Mouse (Mus musculus): ENCODE measurements around the gene Fam160a2. TPM values are rescaled to one million over a fixed set of nuclear protein-coding genes. Genes with fewer than 3 reads are reported as not detected.
A peak's percentile ranks its signal among the peaks of the same experiment; 100 is the strongest.

The Fam160a2 gene
- 24.7 and 35.4 TPM in 2 replicates for polyA plus RNA-seq (2015; fragmentation: Nextera tagmentation; extraction: Ambion mirVana)

GRCm38 (mm10) chr7:105399935-105400624, at the start of gene Fam160a2:
Gene Fam160a2, minus strand, starts transcription at chr7:105400054.
- H3K9me3 ChIP-seq (replicated peaks): no peaks in the 10 kb centered on the region
- peak; percentile 99 for ATAC-seq (replicated peaks; ENCODE audit: insufficient number of reproducible peaks, insufficient read depth, low FRiP score, low read depth)
- peak within 1 kb of the TSS; percentile 81 for H3K9ac ChIP-seq
- peak within 1 kb of the TSS; percentile 87 for H3K4me2 ChIP-seq
- H3K4me3 ChIP-seq: peak within 1 kb of the TSS; percentile 86
- no peaks in the 10 kb centered on the region for H3K27me3 ChIP-seq
- under 1% methylated on average over 55 of the region's 55 CpGs for WGBS
- peaks cover 18% of the 10 kb centered on the region for H3K4me1 ChIP-seq (replicated peaks)
- H3K27ac ChIP-seq: peak within 1 kb of the TSS; percentile 93
- H3K36me3 ChIP-seq: no peaks in the 10 kb centered on the region; the same call in 1 of the 2 replicates

- no peaks in the 10 kb centered on the region for H3K9me3 ChIP-seq (replicated peaks)
- H3K4me2 ChIP-seq: no peak overlapping the region
- H3K9ac ChIP-seq: no peak overlapping the region
- H3K27ac ChIP-seq: no peak overlapping the region
- 70% methylated on average over 3 of the region's 3 CpGs for WGBS
- no peak overlapping the region for H3K4me3 ChIP-seq
- ATAC-seq (replicated peaks; ENCODE audit: insufficient number of reproducible peaks, insufficient read depth, low FRiP score, low read depth): no peak
- no peaks in the 10 kb centered on the region for H3K36me3 ChIP-seq
- no peaks in the 10 kb centered on the region for H3K27me3 ChIP-seq
- no peaks in the 10 kb centered on the region for H3K4me1 ChIP-seq (replicated peaks)
Measured at GRCm38 (mm10) chr7:105445076-105445475, 45.2 kb upstream of the Fam160a2 start.

- ATAC-seq (replicated peaks; ENCODE audit: insufficient number of reproducible peaks, insufficient read depth, low FRiP score, low read depth): no peak
- no peak overlapping the region for H3K9ac ChIP-seq
- H3K4me1 ChIP-seq (replicated peaks): peaks cover 10% of the 10 kb centered on the region; the same call in 1 of the 2 replicates
- H3K9me3 ChIP-seq (replicated peaks): no peaks in the 10 kb centered on the region
- WGBS: 37% methylated on average over 4 of the region's 4 CpGs
- H3K27me3 ChIP-seq: no peaks in the 10 kb centered on the region
- H3K4me2 ChIP-seq: no peak overlapping the region
- H3K4me3 ChIP-seq: no peak overlapping the region
- no peak overlapping the region for H3K27ac ChIP-seq
- no peaks in the 10 kb centered on the region for H3K36me3 ChIP-seq
Measured at GRCm38 (mm10) chr7:105441426-105441825, 41.6 kb upstream of the Fam160a2 start.

GRCm38 (mm10) chr7:105437979-105438772, 38.3 kb upstream of the Fam160a2 start:
- Histone ChIP-seq H3K27me3 (no peaks in the 10 kb centered on the region), H3K27ac (no peak overlapping the region), H3K4me1 (replicated peaks) (peaks cover 10% of the 10 kb centered on the region; the same call in 1 of the 2 replicates), H3K9me3 (replicated peaks) (no peaks in the 10 kb centered on the region), H3K4me2 (no peak overlapping the region), H3K36me3 (no peaks in the 10 kb centered on the region), H3K9ac (no peak overlapping the region), H3K4me3 (no peak overlapping the region)
- no peak for ATAC-seq (replicated peaks; ENCODE audit: insufficient number of reproducible peaks, insufficient read depth, low FRiP score, low read depth)
- 38% methylated on average over 7 of the region's 7 CpGs for WGBS

- Histone ChIP-seq H3K27me3 (0 out of 2 replicates have a peak, but pooled peaks cover 5% of the 10 kb centered on the region), H3K4me2 (no peak overlapping the region), H3K27ac (no peak overlapping the region), H3K4me1 (replicated peaks) (peaks cover 10% of the 10 kb centered on the region; the same call in 1 of the 2 replicates), H3K4me3 (no peak overlapping the region), H3K9me3 (replicated peaks) (no peaks in the 10 kb centered on the region), H3K36me3 (no peaks in the 10 kb centered on the region), H3K9ac (no peak overlapping the region)
- WGBS: 75% methylated on average over 22 of the region's 22 CpGs
- ATAC-seq (replicated peaks; ENCODE audit: insufficient number of reproducible peaks, insufficient read depth, low FRiP score, low read depth): no peak
Measured at GRCm38 (mm10) chr7:105434798-105435197, 34.9 kb upstream of the Fam160a2 start.

- no peak for ATAC-seq (replicated peaks; ENCODE audit: insufficient number of reproducible peaks, insufficient read depth, low FRiP score, low read depth)
- H3K36me3 ChIP-seq: no peaks in the 10 kb centered on the region
- H3K27ac ChIP-seq: no peak overlapping the region
- peaks cover 10% of the 10 kb centered on the region; the same call in 1 of the 2 replicates for H3K4me1 ChIP-seq (replicated peaks)
- H3K9ac ChIP-seq: no peak overlapping the region
- WGBS: 77% methylated on average over 17 of the region's 17 CpGs
- peaks cover 7% of the 10 kb centered on the region; the same call in 1 of the 2 replicates for H3K27me3 ChIP-seq
- no peak overlapping the region for H3K4me3 ChIP-seq
- H3K4me2 ChIP-seq: no peak overlapping the region
- no peaks in the 10 kb centered on the region for H3K9me3 ChIP-seq (replicated peaks)
Measured at GRCm38 (mm10) chr7:105433859-105434258, 34.0 kb upstream of the Fam160a2 start.

GRCm38 (mm10) chr7:105432058-105432457, 32.2 kb upstream of the Fam160a2 start:
- ATAC-seq (replicated peaks; ENCODE audit: insufficient number of reproducible peaks, insufficient read depth, low FRiP score, low read depth): no peak
- H3K4me1 ChIP-seq (replicated peaks): no peaks in the 10 kb centered on the region
- no peak overlapping the region for H3K27ac ChIP-seq
- no peak overlapping the region for H3K4me2 ChIP-seq
- peaks cover 19% of the 10 kb centered on the region for H3K27me3 ChIP-seq
- H3K9me3 ChIP-seq (replicated peaks): no peaks in the 10 kb centered on the region
- H3K4me3 ChIP-seq: no peak overlapping the region
- 23% methylated on average over 1 of the region's 1 CpGs for WGBS
- no peak overlapping the region for H3K9ac ChIP-seq
- no peaks in the 10 kb centered on the region for H3K36me3 ChIP-seq

- Histone ChIP-seq H3K4me3 (peak overlapping the region; percentile 49), H3K36me3 (no peaks in the 10 kb centered on the region), H3K9ac (peak overlapping the region; percentile 25; the same call in 1 of the 2 replicates), H3K9me3 (replicated peaks) (no peaks in the 10 kb centered on the region), H3K27ac (no peak overlapping the region), H3K27me3 (peaks cover 56% of the 10 kb centered on the region), H3K4me2 (peak overlapping the region; percentile 73), H3K4me1 (replicated peaks) (peaks cover 11% of the 10 kb centered on the region)
- WGBS: 4% methylated on average over 11 of the region's 11 CpGs
- ATAC-seq (replicated peaks; ENCODE audit: insufficient number of reproducible peaks, insufficient read depth, low FRiP score, low read depth): no peak
Measured at GRCm38 (mm10) chr7:105426051-105426450, 26.2 kb upstream of the Fam160a2 start.

GRCm38 (mm10) chr7:105425424-105426043, 25.7 kb upstream of the Fam160a2 start, which contains the start of gene Cckbr:
Gene Cckbr, plus strand, starts transcription at chr7:105425731.
- H3K27me3 ChIP-seq: peaks cover 56% of the 10 kb centered on the region
- 1% methylated on average over 31 of the region's 31 CpGs for WGBS
- H3K36me3 ChIP-seq: no peaks in the 10 kb centered on the region
- 0 out of 2 replicates have a peak, but pooled peaks have one; percentile 31 for ATAC-seq (replicated peaks; ENCODE audit: insufficient number of reproducible peaks, insufficient read depth, low FRiP score, low read depth)
- peaks cover 11% of the 10 kb centered on the region for H3K4me1 ChIP-seq (replicated peaks)
- H3K9ac ChIP-seq: peak within 1 kb of the TSS; percentile 25
- H3K4me2 ChIP-seq: peak within 1 kb of the TSS; percentile 73
- no peaks in the 10 kb centered on the region for H3K9me3 ChIP-seq (replicated peaks)
- peak within 1 kb of the TSS; percentile 49 for H3K4me3 ChIP-seq
- H3K27ac ChIP-seq: no peak within 1 kb of the TSS

- Histone ChIP-seq H3K4me3 (no peak overlapping the region), H3K4me2 (no peak overlapping the region), H3K9me3 (replicated peaks) (no peaks in the 10 kb centered on the region), H3K36me3 (no peaks in the 10 kb centered on the region), H3K27ac (no peak overlapping the region), H3K4me1 (replicated peaks) (peaks cover 11% of the 10 kb centered on the region), H3K9ac (no peak overlapping the region), H3K27me3 (peaks cover 49% of the 10 kb centered on the region)
- no peak for ATAC-seq (replicated peaks; ENCODE audit: insufficient number of reproducible peaks, insufficient read depth, low FRiP score, low read depth)
- 25% methylated on average over 5 of the region's 5 CpGs for WGBS
Measured at GRCm38 (mm10) chr7:105424368-105424767, 24.5 kb upstream of the Fam160a2 start.

GRCm38 (mm10) chr7:105420903-105421302, 21.0 kb upstream of the Fam160a2 start:
- ATAC-seq (replicated peaks; ENCODE audit: insufficient number of reproducible peaks, insufficient read depth, low FRiP score, low read depth): no peak
- Histone ChIP-seq H3K27ac (no peak overlapping the region), H3K9me3 (replicated peaks) (no peaks in the 10 kb centered on the region), H3K4me3 (no peak overlapping the region), H3K36me3 (no peaks in the 10 kb centered on the region), H3K4me1 (replicated peaks) (peaks cover 9% of the 10 kb centered on the region), H3K4me2 (no peak overlapping the region), H3K9ac (no peak overlapping the region), H3K27me3 (peaks cover 26% of the 10 kb centered on the region)
- 34% methylated on average over 2 of the region's 2 CpGs for WGBS

All from heart, embryonic 15.5 days (tissue).